Mouse (Mus musculus) olfactory bulb, adult 2 months (tissue): ENCODE measurements at regions not wholly inside any gene's neighbourhood (a gene's known extent, or its start where the extent isn't known, plus 50 kb on each side); places are given as distances from the start of the nearest gene placed in this dataset.

Source experiments
- CTCF ChIP-seq: fragments of 200-500 bp; IDR thresholded peaks from 2 replicates; pipeline ENCODE4 v1.5.1; 2012; ENCODE audit warnings: low read depth, mild to moderate bottlenecking, low read length, moderate library complexity; ENCODE audit not compliant: insufficient read depth
- POLR2A ChIP-seq: fragments of 200-500 bp; IDR thresholded peaks from 2 replicates; pipeline ENCODE4 v1.6.1; 2012; ENCODE audit warnings: mild to moderate bottlenecking, low read depth, low read length, moderate library complexity; ENCODE audit not compliant: insufficient read depth

GRCm38 (mm10) chr4:23234960-23235359, 746.8 kb upstream of the Pou3f2 start:
- TF ChIP-seq CTCF (no peak), POLR2A (no peak)
